Mouse (Mus musculus) CH12.LX (cell line): ENCODE data around the gene Gm44790. TPM values are rescaled to one million over a fixed set of nuclear protein-coding genes. Genes with fewer than 3 reads are reported as not detected.

Source experiments
- DNase-seq: peaks from one replicate; pipeline ENCODE4 v3.0.0-alpha.2; 2013; ENCODE audit errors: extremely low read depth
- H3K27ac ChIP-seq: 2 replicates; pipeline ENCODE4 v1.5.1; 2012; ENCODE audit warnings: low read depth, mild to moderate bottlenecking, control low read depth, moderate library complexity; ENCODE audit not compliant: insufficient read depth
- H3K27me3 ChIP-seq: replicated peaks from 2 replicates; pipeline ENCODE3; 2012; ENCODE audit warnings: inconsistent platforms
- H3K36me3 ChIP-seq, 2 experiments: replicated peaks in 1 of 2; 2 replicates each; pipeline versions ENCODE3 to v1.6.1; 2012; ENCODE audit warnings: inconsistent platforms in 1 of 2, low read length in 1 of 2, mild to moderate bottlenecking in 1 of 2, mixed read lengths in 1 of 2, moderate library complexity in 1 of 2; ENCODE audit not compliant: control insufficient read depth in 1 of 2, insufficient read depth in 1 of 2
- H3K4me1 ChIP-seq, 2 experiments: 2 replicates each; pipeline ENCODE4 v1.6.1; 2012; ENCODE audit warnings: inconsistent platforms in 1 of 2, moderate library complexity in 1 of 2; ENCODE audit not compliant: insufficient read depth in 2 of 2, control insufficient read depth in 1 of 2
- H3K4me2 ChIP-seq: 2 replicates; pipeline ENCODE4 v1.6.1; 2012; ENCODE audit warnings: low read depth, mild to moderate bottlenecking, control low read depth; ENCODE audit not compliant: poor library complexity, insufficient read depth, severe bottlenecking
- H3K4me3 ChIP-seq, 3 experiments: fragments of 150-350 bp in 1 of 3; sonication (generic) in 1 of 3; replicated peaks in 1 of 3; 2 replicates each; pipeline versions ENCODE3 to v1.5.1; 2011 to 2012; ENCODE audit warnings: low read depth in 2 of 3, low read length in 2 of 3, mild to moderate bottlenecking in 2 of 3, moderate library complexity in 2 of 3, control low read depth in 1 of 3, improper control_type of control experiment in 1 of 3, inconsistent platforms in 1 of 3, mixed read lengths in 1 of 3; ENCODE audit not compliant: poor library complexity in 1 of 3
- H3K79me2 ChIP-seq: replicated peaks from 2 replicates; pipeline ENCODE4 v1.6.1; 2012; ENCODE audit warnings: mild to moderate bottlenecking, moderate library complexity; ENCODE audit not compliant: control insufficient read depth, poor library complexity, insufficient read depth, severe bottlenecking; ENCODE audit errors: extremely low read depth
- H3K9ac ChIP-seq: 2 replicates; pipeline ENCODE4 v1.6.1; 2012; ENCODE audit warnings: low read depth, mild to moderate bottlenecking, control low read depth, moderate library complexity; ENCODE audit not compliant: insufficient read depth
- H3K9me3 ChIP-seq: replicated peaks from 2 replicates; pipeline ENCODE3; 2012; ENCODE audit warnings: low read length, inconsistent platforms, mixed read lengths
- BHLHE40 ChIP-seq: IDR thresholded peaks from 2 replicates; pipeline ENCODE4 v1.6.1; 2011; ENCODE audit warnings: mild to moderate bottlenecking, low read depth, low read length, improper control_type of control experiment
- CHD2 ChIP-seq: IDR thresholded peaks from 2 replicates; pipeline ENCODE4 v1.6.1; 2011; ENCODE audit warnings: low read length, improper control_type of control experiment
- CTCF ChIP-seq, 2 experiments: IDR thresholded peaks in 1 of 2; conservative IDR thresholded peaks in 1 of 2; 2 replicates each; pipeline ENCODE4 v1.5.1; 2011 to 2012; ENCODE audit warnings: low read depth in 2 of 2, low read length in 2 of 2, improper control_type of control experiment in 1 of 2, inconsistent platforms in 1 of 2, mild to moderate bottlenecking in 1 of 2, moderate library complexity in 1 of 2
- E2F4 ChIP-seq: IDR thresholded peaks from 2 replicates; pipeline ENCODE4 v1.6.1; 2011; ENCODE audit warnings: low read depth, low read length, improper control_type of control experiment; ENCODE audit not compliant: insufficient replicate concordance
- ELF1 ChIP-seq: IDR thresholded peaks from 2 replicates; pipeline ENCODE4 v1.6.1; 2014; ENCODE audit warnings: low read depth, mild to moderate bottlenecking, inconsistent platforms, low read length, improper control_type of control experiment
- EP300 ChIP-seq: IDR thresholded peaks from 2 replicates; pipeline ENCODE4 v1.6.1; 2011; ENCODE audit warnings: low read length, improper control_type of control experiment
- GABPA ChIP-seq: IDR thresholded peaks from 2 replicates; pipeline ENCODE4 v1.6.1; 2012; ENCODE audit warnings: low read depth, low read length, improper control_type of control experiment, inconsistent platforms; ENCODE audit not compliant: insufficient replicate concordance
- IRF4 ChIP-seq: IDR thresholded peaks from 2 replicates; pipeline ENCODE4 v1.6.1; 2014; ENCODE audit warnings: low read depth, mild to moderate bottlenecking, inconsistent platforms, low read length, improper control_type of control experiment
- JUND ChIP-seq: conservative IDR thresholded peaks from 2 replicates; pipeline ENCODE4 v1.6.1; 2011; ENCODE audit warnings: low read depth, low read length, improper control_type of control experiment
- MAFK ChIP-seq: IDR thresholded peaks from 2 replicates; pipeline ENCODE4 v1.6.1; 2011; ENCODE audit warnings: low read length, improper control_type of control experiment; ENCODE audit not compliant: insufficient replicate concordance
- MAX ChIP-seq: IDR thresholded peaks from 2 replicates; pipeline ENCODE4 v1.6.1; 2011; ENCODE audit warnings: low read length, improper control_type of control experiment
- MAZ ChIP-seq: IDR thresholded peaks from 2 replicates; pipeline ENCODE4 v1.6.1; 2012; ENCODE audit warnings: low read depth, mild to moderate bottlenecking, inconsistent platforms, low read length, improper control_type of control experiment, moderate library complexity
- MEF2A ChIP-seq: IDR thresholded peaks from 2 replicates; pipeline ENCODE4 v1.6.1; 2014; ENCODE audit warnings: low read depth, mild to moderate bottlenecking, inconsistent platforms, low read length, improper control_type of control experiment, borderline replicate concordance
- MXI1 ChIP-seq: IDR thresholded peaks from 2 replicates; pipeline ENCODE4 v1.6.1; 2011; ENCODE audit warnings: mild to moderate bottlenecking, low read depth, low read length, improper control_type of control experiment
- MYC ChIP-seq: IDR thresholded peaks from 2 replicates; pipeline ENCODE4 v1.6.1; 2011; ENCODE audit warnings: low read depth, mild to moderate bottlenecking, improper control_type of control experiment, low read length
- NELFE ChIP-seq: IDR thresholded peaks from 2 replicates; pipeline ENCODE4 v1.6.1; 2011; ENCODE audit warnings: low read depth, low read length, improper control_type of control experiment
- NRF1 ChIP-seq: IDR thresholded peaks from 2 replicates; pipeline ENCODE4 v1.6.1; 2014; ENCODE audit warnings: low read depth, mild to moderate bottlenecking, inconsistent platforms, low read length, improper control_type of control experiment, moderate library complexity
- PAX5 ChIP-seq: IDR thresholded peaks from 2 replicates; pipeline ENCODE4 v1.6.1; 2012; ENCODE audit warnings: low read length, inconsistent platforms, mixed read lengths
- POLR2A ChIP-seq: IDR thresholded peaks from 2 replicates; pipeline ENCODE4 v1.6.1; 2011; ENCODE audit warnings: low read depth, mild to moderate bottlenecking, improper control_type of control experiment, low read length
- POLR2AphosphoS2 ChIP-seq: IDR thresholded peaks from 2 replicates; pipeline ENCODE4 v1.6.1; 2011; ENCODE audit warnings: low read depth, low read length, improper control_type of control experiment
- RAD21 ChIP-seq: IDR thresholded peaks from 2 replicates; pipeline ENCODE4 v1.6.1; 2011; ENCODE audit warnings: low read depth, mild to moderate bottlenecking, low read length, improper control_type of control experiment, moderate library complexity
- RCOR1 ChIP-seq: conservative IDR thresholded peaks from 2 replicates; pipeline ENCODE4 v1.6.1; 2012; ENCODE audit warnings: low read depth, mild to moderate bottlenecking, inconsistent platforms, low read length, improper control_type of control experiment
- SIN3A ChIP-seq: IDR thresholded peaks from 2 replicates; pipeline ENCODE4 v1.6.1; 2012; ENCODE audit warnings: low read length, improper control_type of control experiment, inconsistent platforms
- SMC3 ChIP-seq: IDR thresholded peaks from 2 replicates; pipeline ENCODE4 v1.6.1; 2011; ENCODE audit warnings: low read depth, low read length, improper control_type of control experiment
- TBP ChIP-seq: conservative IDR thresholded peaks from 2 replicates; pipeline ENCODE4 v1.6.1; 2011; ENCODE audit warnings: low read depth, low read length, improper control_type of control experiment
- TCF12 ChIP-seq: IDR thresholded peaks from 2 replicates; pipeline ENCODE4 v1.6.1; 2014; ENCODE audit warnings: low read depth, mild to moderate bottlenecking, inconsistent platforms, low read length, improper control_type of control experiment
- UBTF ChIP-seq: IDR thresholded peaks from 2 replicates; pipeline ENCODE4 v1.6.1; 2012; ENCODE audit warnings: low read depth, mild to moderate bottlenecking, inconsistent platforms, low read length, improper control_type of control experiment, moderate library complexity
- USF1 ChIP-seq: IDR thresholded peaks from 2 replicates; pipeline ENCODE4 v1.6.1; 2014; ENCODE audit warnings: low read depth, mild to moderate bottlenecking, inconsistent platforms, low read length, improper control_type of control experiment
- USF2 ChIP-seq: conservative IDR thresholded peaks from 2 replicates; pipeline ENCODE4 v1.6.1; 2011; ENCODE audit warnings: low read depth, low read length, improper control_type of control experiment
- ZKSCAN1 ChIP-seq: IDR thresholded peaks from 2 replicates; pipeline ENCODE4 v1.6.1; 2012; ENCODE audit warnings: low read depth, inconsistent platforms, low read length, improper control_type of control experiment, borderline replicate concordance
- ZMIZ1 ChIP-seq: IDR thresholded peaks from 2 replicates; pipeline ENCODE4 v1.6.1; 2012; ENCODE audit warnings: low read depth, mild to moderate bottlenecking, inconsistent platforms, low read length, improper control_type of control experiment
- ZNF384 ChIP-seq: IDR thresholded peaks from 2 replicates; pipeline ENCODE4 v1.6.1; 2012; ENCODE audit warnings: low read depth, low read length, improper control_type of control experiment, inconsistent platforms
- dilution Hi-C: fragments of 300-500 bp; cut with MboI; formaldehyde crosslinking; loops from 2 replicates; pipeline ENCODE4 v1.14.3; 2020; ENCODE audit warnings: low sequenced_read_pairs; ENCODE audit not compliant: extremely low pct_unique_long_range_greater_than_20kb, extremely low pct_ligation_motif_present
- in situ Hi-C: fragments of 300-500 bp; cut with MboI; formaldehyde crosslinking; loops from 3 replicates; pipeline ENCODE4 v1.14.3; 2019; ENCODE audit warnings: low sequenced_read_pairs, low pct_ligation_motif_present, low pct_unique_long_range_greater_than_20kb, mixed read lengths
- polyA plus RNA-seq: library from polyadenylated mRNA; unstranded; fragments of >175 nt; gene quantifications from 2 replicates; pipeline ENCODE4 v1.2.1, GENCODE M21; 2012; ENCODE audit warnings: low read depth; ENCODE audit not compliant: insufficient read length
- total RNA-seq, 2 experiments: library from RNA; depleted of rRNA; stranded (reverse); fragments of 300-350 nt in 1 of 2; fragments of >200 nt in 1 of 2; gene quantifications; 2 replicates each; pipeline ENCODE4 v1.2.3; 2012 to 2014

The Gm44790 gene
- total and polyA plus RNA-seq, 3 experiments, result not detected

- DNase-seq, result no peak
- Histone ChIP-seq H3K36me3 (no peaks in the 10 kb centered on the region), H3K79me2 (peaks cover 3% of the 10 kb centered on the region), H3K4me2 (no peak overlapping the region), H3K4me1 (peaks cover 3 to 25% of the 10 kb centered on the region in 2 experiments; a peak in 3 of 4 replicates), H3K9ac (no peak overlapping the region), H3K27ac (no peak overlapping the region), H3K4me3 (no peak overlapping the region), H3K9me3 (no peaks in the 10 kb centered on the region), H3K27me3 (peaks cover 8% of the 10 kb centered on the region)
- in situ Hi-C loops, result loop anchor here (5.0 kb wide), 1 partner anchor 33 kb away; the partner anchor contains the start of gene Fam136a
- dilution Hi-C loops, result no loop called here
- TF ChIP-seq E2F4 (no peak), USF1 (no peak), USF2 (no peak)
Observed at GRCm38 (mm10) chr6:86399995-86400394, 26.5 kb upstream of the Gm44790 start.

DNA sequence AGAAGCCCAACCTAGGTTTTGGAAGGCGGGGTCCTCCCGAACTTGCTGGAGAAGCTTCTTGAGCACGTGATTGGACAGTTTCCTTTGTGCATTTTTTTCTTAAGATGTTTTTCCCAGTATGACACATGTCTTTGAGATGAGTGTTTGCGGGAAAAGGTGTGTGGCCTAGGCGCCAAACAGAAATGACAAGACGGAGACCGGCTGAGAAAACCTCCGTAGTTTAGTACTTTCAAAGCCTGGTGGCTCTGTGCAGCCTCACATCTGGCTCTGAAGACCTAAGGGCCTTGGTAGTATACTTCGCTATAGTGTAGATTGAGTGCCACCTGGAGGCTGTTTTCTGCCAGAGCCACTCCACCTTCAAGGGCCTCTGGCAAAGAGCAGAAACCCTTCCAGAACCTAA is 25.5 kb upstream of the Gm44790 start:
- peaks cover 8% of the 10 kb centered on the region for H3K27me3 ChIP-seq
- no peak overlapping the region for H3K9ac ChIP-seq
- dilution Hi-C loops, result no loop called here
- in situ Hi-C loops, result loop anchor here (5.0 kb wide), 1 partner anchor 34 kb away; the partner anchor contains the start of gene Fam136a
- H3K9me3 ChIP-seq, result no peaks in the 10 kb centered on the region
- no peaks in the 10 kb centered on the region for H3K36me3 ChIP-seq
- peak overlapping the region in 1 of 3 experiments; percentile 19 for H3K4me3 ChIP-seq
- H3K79me2 ChIP-seq, result peaks cover 12% of the 10 kb centered on the region
- peak overlapping the region; percentile 79 for H3K4me2 ChIP-seq
- peaks cover 3 to 23% of the 10 kb centered on the region in 2 experiments; a peak in 3 of 4 replicates for H3K4me1 ChIP-seq
- DNase-seq, result peak; percentile 85
- H3K27ac ChIP-seq, result no peak overlapping the region
- TF ChIP-seq TCF12, result peak; percentile 67
- TF ChIP-seq GABPA, result no peak
- peak; percentile 39; the same call in 1 of the 2 replicates for TF ChIP-seq ELF1
- peak; percentile 12; the same call in 1 of the 2 replicates for TF ChIP-seq JUND
- TF ChIP-seq MYC, result peak; percentile 75
- TF ChIP-seq RCOR1, result no peak
- TF ChIP-seq ZMIZ1, result no peak
- TF ChIP-seq SIN3A, result peak; percentile 82
- TF ChIP-seq BHLHE40, result peak; percentile 74
- TF ChIP-seq MEF2A, result peak; percentile 60
- TF ChIP-seq MAZ, result peak; percentile 77
- TF ChIP-seq SMC3, result peak; percentile 84
- peak; percentile 34; the same call in 1 of the 2 replicates for TF ChIP-seq USF2
- TF ChIP-seq UBTF, result no peak; the same call in 1 of the 2 replicates
- TF ChIP-seq NELFE, result peak; percentile 46; the same call in 1 of the 2 replicates
- no peak for TF ChIP-seq POLR2A
- TF ChIP-seq PAX5, result no peak
- TF ChIP-seq MAFK, result 0 out of 2 replicates have a peak, but pooled peaks have one; percentile 10
- TF ChIP-seq IRF4, result peak; percentile 63
- TF ChIP-seq CHD2, result 0 out of 2 replicates have a peak, but pooled peaks have one; percentile 38
- TF ChIP-seq MAX, result peak; percentile 77
- peak; percentile 76; the same call in 1 of the 2 replicates for TF ChIP-seq MXI1
- no peak for TF ChIP-seq POLR2AphosphoS2
- peak; percentile 41 to 97 for TF ChIP-seq CTCF (conservative IDR thresholded peaks at IDR 0.05 in 1 of 2, IDR thresholded peaks at IDR 0.05 in 1 of 2; ENCODE audit: low read depth in 2 of 2, low read length in 2 of 2)
- TF ChIP-seq EP300, result no peak
- peak; percentile 20; the same call in 1 of the 2 replicates for TF ChIP-seq USF1
- peak; percentile 98 for TF ChIP-seq RAD21
- 0 out of 2 replicates have a peak, but pooled peaks have one; percentile 43 for TF ChIP-seq ZNF384
- TF ChIP-seq TBP, result no peak
- 0 out of 2 replicates have a peak, but pooled peaks have one; percentile 52 for TF ChIP-seq E2F4
- no peak for TF ChIP-seq ZKSCAN1
- peak; percentile 54 for TF ChIP-seq NRF1
